Comparison of ENCODE assay signal across 24 mouse cellular contexts in genomic region chr10:25305146-25305545, GRCm38 (mm10). TPM values are rescaled to one million over a fixed set of nuclear protein-coding genes. Genes with fewer than 3 reads are reported as not detected.
A peak's percentile ranks its signal among the peaks of the same experiment; 100 is the strongest.
DNase-seq lines count a peak whose midpoint lies in the region; ATAC-seq and TF ChIP-seq lines count a peak whose summit lies in the region.
"Had no signal": no experiment of that assay in that cellular context is flagged by ENCODE, and none has a peak within 500 bp of the region (broad histone marks: within the 10 kb centered on the region; RNA-seq: fewer than 3 reads in every experiment).

No protein-coding gene starts in this region.

- no peak overlapping the region for H3K27ac ChIP-seq in kidney, postnatal 0 days
- H3K27ac ChIP-seq in lung, embryonic 15.5 days: peak overlapping the region; percentile 29; the same call in 1 of the 2 replicates
- H3K27ac ChIP-seq: embryonic facial prominence, embryonic 10.5 days; embryonic facial prominence, embryonic 12.5 days; forebrain, embryonic 13.5 days; forebrain, embryonic 15.5 days had no signal

- ATAC-seq in kidney, postnatal 0 days (replicated peaks; ENCODE audit: low FRiP score, low read depth): no peak; the same call in 1 of the 2 replicates
- peak; percentile 35; the same call in 1 of the 2 replicates for ATAC-seq in lung, embryonic 15.5 days (ENCODE audit: borderline replicate concordance, extremely low read depth, low FRiP score, low TSS enrichment)
- ATAC-seq: activated CD4-positive, CD25-positive, alpha-beta regulatory T cell, adult 4 months; CD4-positive, CD25-positive, alpha-beta regulatory T cell, adult 4 months; forebrain, embryonic 13.5 days; forebrain, embryonic 15.5 days; Patski had no signal

- no peak overlapping the region for H3K4me2 ChIP-seq in kidney, postnatal 0 days (ENCODE audit: low read length)
- no peak overlapping the region for H3K4me2 ChIP-seq in lung, embryonic 15.5 days
- H3K4me2 ChIP-seq: embryonic facial prominence, embryonic 12.5 days; forebrain, embryonic 13.5 days; forebrain, embryonic 15.5 days had no signal

- H3K36me3 ChIP-seq in kidney, postnatal 0 days (ENCODE audit: insufficient read depth, low read length): no peaks in the 10 kb centered on the region
- no peaks in the 10 kb centered on the region for H3K36me3 ChIP-seq in lung, embryonic 15.5 days
- H3K36me3 ChIP-seq: embryonic facial prominence, embryonic 10.5 days; embryonic facial prominence, embryonic 12.5 days; forebrain, embryonic 15.5 days; G1E had no signal

- H3K27me3 ChIP-seq in kidney, postnatal 0 days (ENCODE audit: insufficient read depth, low read length): no peaks in the 10 kb centered on the region
- H3K27me3 ChIP-seq in lung, embryonic 15.5 days: no peaks in the 10 kb centered on the region
- H3K27me3 ChIP-seq: CH12.LX; embryonic facial prominence, embryonic 12.5 days; forebrain, embryonic 13.5 days; forebrain, embryonic 15.5 days; Patski had no signal

- H3K9me3 ChIP-seq in kidney, postnatal 0 days (replicated peaks; ENCODE audit: low read length): no peaks in the 10 kb centered on the region
- no peaks in the 10 kb centered on the region for H3K9me3 ChIP-seq in lung, embryonic 15.5 days
- H3K9me3 ChIP-seq: embryonic facial prominence, embryonic 10.5 days; embryonic facial prominence, embryonic 12.5 days; forebrain, embryonic 13.5 days; forebrain, embryonic 15.5 days; G1E had no signal

- no peak for TF ChIP-seq CTCF in kidney, postnatal 0 days (IDR thresholded peaks at IDR 0.05; ENCODE audit: low read depth)

- DNase-seq in heart, adult 11 months: peak; percentile 16
- no peak for DNase-seq in heart, postnatal 25 days (ENCODE audit: low spot score)
- DNase-seq in kidney, postnatal 0 days (ENCODE audit: low spot score): peak; percentile 53
- no peak for DNase-seq in kidney, adult 11 months
- DNase-seq in lung, postnatal 25 days (ENCODE audit: low spot score): no peak
- DNase-seq: adrenal gland, adult 8-10 months; adrenal gland, postnatal 14 days; adrenal gland, postnatal 36 days; B cell, adult 2 months; cerebellum, adult 11-12 months; cerebellum, adult 2 months; cerebellum, adult 9-10 months; cerebellum, postnatal 10 days; cerebellum, postnatal 25 days had no signal

- intact Hi-C loops in heart, postnatal 25 days (cut with DNase I): no loop called here

- H3K4me3 ChIP-seq in kidney, postnatal 0 days (replicated peaks; ENCODE audit: low read depth, low read length): no peak overlapping the region
- no peak overlapping the region for H3K4me3 ChIP-seq in lung, embryonic 15.5 days
- H3K4me3 ChIP-seq: embryonic facial prominence, embryonic 10.5 days; embryonic facial prominence, embryonic 12.5 days; forebrain, embryonic 13.5 days; forebrain, embryonic 15.5 days had no signal

- no peaks in the 10 kb centered on the region for H3K4me1 ChIP-seq in kidney, postnatal 0 days (replicated peaks; ENCODE audit: insufficient read depth, low read length)
- no peaks in the 10 kb centered on the region for H3K4me1 ChIP-seq in lung, embryonic 15.5 days
- H3K4me1 ChIP-seq: embryonic facial prominence, embryonic 12.5 days; forebrain, embryonic 13.5 days; forebrain, embryonic 15.5 days had no signal

- H3K9ac ChIP-seq in kidney, postnatal 0 days (ENCODE audit: low read depth, low read length): no peak overlapping the region
- H3K9ac ChIP-seq in lung, embryonic 15.5 days: no peak overlapping the region
- H3K9ac ChIP-seq: embryonic facial prominence, embryonic 12.5 days; forebrain, embryonic 13.5 days; forebrain, embryonic 15.5 days had no signal

- WGBS in kidney, postnatal 0 days: 64% methylated on average over 6 of the region's 6 CpGs
- WGBS in lung, embryonic 15.5 days: 39% methylated on average over 6 of the region's 6 CpGs

RNA-seq across cellular contexts. Expression of gene Akap7, which starts 2.5 kb away (rescaled TPM):
- 10 to 100 TPM; 52.6 to 58.2 TPM for total RNA-seq in heart, postnatal 25 days (2021)
- polyA plus RNA-seq in kidney, postnatal 0 days (2015; fragmentation: Nextera tagmentation; extraction: Ambion mirVana): 33.2 and 40.3 TPM in 2 replicates
- polyA plus RNA-seq in lung, embryonic 15.5 days (2015; fragmentation: Nextera tagmentation; extraction: Ambion mirVana): 20.9 and 25.4 TPM in 2 replicates
- polyA plus RNA-seq: G1E had no signal

RNA-seq across cellular contexts. Expression of gene Epb41l2, which starts 54.5 kb away (rescaled TPM):
- 10 to 100 TPM; 53.9 to 60.5 TPM for total RNA-seq in heart, postnatal 25 days (2021)
- polyA plus RNA-seq in kidney, postnatal 0 days (2015; fragmentation: Nextera tagmentation; extraction: Ambion mirVana): 45.5 and 50.7 TPM in 2 replicates
- 84.2 and 90.6 TPM in 2 replicates for polyA plus RNA-seq in lung, embryonic 15.5 days (2015; fragmentation: Nextera tagmentation; extraction: Ambion mirVana)
- polyA plus RNA-seq: G1E had no signal

Comparison
In these comparisons a context has a peak if more than half of its experiments do, and no peak if none do; other contexts are left out.
1. DNase-seq: peak in heart, adult 11 months (single experiment) and kidney, postnatal 0 days (single experiment); none in heart, postnatal 25 days (single experiment), kidney, adult 11 months (single experiment) and lung, postnatal 25 days (single experiment).